Mouse (Mus musculus) kidney, adult 2 months (tissue): ENCODE measurements at regions not wholly inside any gene's neighbourhood (a gene's known extent, or its start where the extent isn't known, plus 50 kb on each side); places are given as distances from the start of the nearest gene placed in this dataset.

Experiments
- DNase-seq: peaks from one replicate; pipeline ENCODE4 v3.0.0; 2021
- H3K27ac ChIP-seq: fragments of 200-500 bp; 2 replicates; pipeline ENCODE4 v1.5.1; 2012; ENCODE audit warnings: low read depth, low read length, control low read depth, inconsistent platforms; ENCODE audit not compliant: insufficient read depth
- H3K27me3 ChIP-seq: fragments of 200-500 bp; replicated peaks from 2 replicates; pipeline ENCODE4 v1.6.1; 2012; ENCODE audit warnings: mild to moderate bottlenecking, moderate library complexity, low read length, inconsistent platforms; ENCODE audit not compliant: control insufficient read depth, insufficient read depth
- H3K36me3 ChIP-seq: fragments of 200-500 bp; 2 replicates; pipeline ENCODE4 v1.6.1; 2012; ENCODE audit warnings: mild to moderate bottlenecking, moderate library complexity, low read length, inconsistent platforms; ENCODE audit not compliant: control insufficient read depth, insufficient read depth
- H3K4me1 ChIP-seq: fragments of 200-500 bp; 2 replicates; pipeline ENCODE4 v1.6.1; 2011; ENCODE audit warnings: low read length; ENCODE audit not compliant: control insufficient read depth, insufficient read depth
- H3K4me3 ChIP-seq: fragments of 200-500 bp; 2 replicates; pipeline ENCODE4 v1.5.1; 2011; ENCODE audit warnings: mild to moderate bottlenecking, low read depth, low read length, control low read depth; ENCODE audit not compliant: insufficient read depth
- CTCF ChIP-seq: fragments of 200-500 bp; conservative IDR thresholded peaks from 2 replicates; pipeline ENCODE4 v1.5.1; 2011; ENCODE audit warnings: low read depth, mild to moderate bottlenecking, control low read depth, low read length, moderate library complexity, mixed read lengths; ENCODE audit not compliant: insufficient read depth, insufficient read length
- POLR2A ChIP-seq: fragments of 200-500 bp; IDR thresholded peaks from one replicate; pipeline ENCODE4 v1.6.1; 2011; ENCODE audit warnings: low read depth, low read length, control low read depth
- WGBS: fragments of 180-500 bp; shearing (Covaris S2); methylation state at CpG from one replicate; pipeline ENCODE4 v1.1.7; 2018; 5-methylcytosine and 5-hydroxymethylcytosine counted together

- Histone ChIP-seq H3K4me1 (no peaks in the 10 kb centered on the region), H3K36me3 (no peaks in the 10 kb centered on the region), H3K27ac (no peak overlapping the region), H3K27me3 (no peaks in the 10 kb centered on the region), H3K4me3 (no peak overlapping the region)
- DNase-seq, result peak; percentile 2
- 39% methylated on average over 4 of the region's 4 CpGs for WGBS
- no peak for TF ChIP-seq POLR2A
- TF ChIP-seq CTCF, result no peak
Measured at GRCm38 (mm10) chr1:22974917-22975316, 127.1 kb downstream of the 4933415F23Rik start.

- DNase-seq, result no peak
- Histone ChIP-seq H3K4me1 (no peaks in the 10 kb centered on the region), H3K36me3 (no peaks in the 10 kb centered on the region), H3K27ac (no peak overlapping the region), H3K4me3 (no peak overlapping the region), H3K27me3 (no peaks in the 10 kb centered on the region)
- no peak for TF ChIP-seq POLR2A
- TF ChIP-seq CTCF, result no peak
- 69% methylated on average over 1 of the region's 1 CpGs for WGBS
Measured at GRCm38 (mm10) chr1:22943995-22944394, 138.2 kb upstream of the Rims1 start.

- Histone ChIP-seq H3K36me3 (no peaks in the 10 kb centered on the region), H3K4me3 (no peak overlapping the region), H3K27ac (no peak overlapping the region), H3K27me3 (no peaks in the 10 kb centered on the region), H3K4me1 (no peaks in the 10 kb centered on the region)
- 89% methylated on average over 6 of the region's 6 CpGs for WGBS
- TF ChIP-seq CTCF (no peak), POLR2A (no peak)
- DNase-seq, result no peak
Measured at GRCm38 (mm10) chr1:22939816-22940215, 134.0 kb upstream of the Rims1 start.

DNA sequence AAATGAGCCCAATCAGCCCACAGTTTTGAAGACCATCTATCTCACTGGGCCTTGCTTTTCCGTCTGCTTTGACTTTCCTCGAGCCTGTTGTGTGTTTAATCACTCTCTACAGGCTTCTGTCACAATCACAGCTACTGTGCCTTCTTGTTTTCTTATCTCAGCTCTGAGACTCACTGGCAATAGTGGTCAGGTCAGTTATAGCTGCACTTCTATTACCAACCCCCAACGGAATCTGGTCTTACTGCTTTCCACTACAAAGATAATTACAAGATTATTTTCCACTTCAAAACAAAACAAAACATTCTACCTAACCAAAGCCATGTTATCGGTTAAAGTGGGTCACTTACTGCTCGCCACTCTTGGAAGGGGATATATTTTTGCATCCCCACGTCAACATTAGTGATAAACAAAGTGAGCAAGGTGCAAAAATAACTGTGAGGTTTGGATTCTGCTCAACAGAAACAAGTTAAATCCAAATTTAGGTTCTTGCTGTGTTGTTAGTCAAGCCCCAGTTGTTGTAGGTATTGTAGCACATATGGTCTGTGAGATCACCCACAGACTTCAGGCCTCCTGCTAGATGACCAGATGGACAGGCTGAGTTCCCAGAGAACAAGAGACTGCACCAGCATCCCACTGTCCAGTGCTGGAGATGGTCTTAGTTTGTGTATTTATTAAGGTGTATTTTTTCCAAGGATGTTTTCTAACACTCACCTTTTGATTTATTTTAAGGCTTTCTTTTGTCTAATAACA lies 125.5 kb upstream of the Rims1 start:
- no peaks in the 10 kb centered on the region for H3K4me1 ChIP-seq
- no peaks in the 10 kb centered on the region for H3K36me3 ChIP-seq
- no peak overlapping the region for H3K4me3 ChIP-seq
- WGBS, result 69% methylated on average over 6 of the region's 6 CpGs
- no peaks in the 10 kb centered on the region for H3K27me3 ChIP-seq
- DNase-seq, result no peak
- no peak overlapping the region for H3K27ac ChIP-seq
- TF ChIP-seq POLR2A, result no peak
- TF ChIP-seq CTCF, result no peak

DNA sequence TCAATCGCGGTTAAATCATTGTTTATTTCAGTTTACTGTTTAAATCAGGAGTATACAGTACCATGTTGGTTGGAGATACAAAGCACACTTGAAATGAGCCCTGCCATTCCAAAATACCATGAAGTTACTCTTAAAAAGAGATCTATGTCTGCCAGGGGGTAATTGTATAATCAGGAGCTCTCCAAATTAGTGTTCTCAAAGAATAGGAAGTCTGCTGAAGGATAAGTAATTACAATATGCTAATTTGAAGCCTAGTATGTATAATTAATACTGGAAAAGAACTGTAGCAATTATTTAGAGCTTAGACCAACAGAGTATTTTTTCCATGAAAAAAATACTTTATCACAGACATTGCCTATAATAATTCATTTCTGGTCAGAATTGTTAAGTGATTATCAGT lies 97.2 kb upstream of the Rims1 start:
- Histone ChIP-seq H3K36me3 (no peaks in the 10 kb centered on the region), H3K4me3 (no peak overlapping the region), H3K4me1 (no peaks in the 10 kb centered on the region), H3K27ac (no peak overlapping the region), H3K27me3 (no peaks in the 10 kb centered on the region)
- 94% methylated on average over 2 of the region's 2 CpGs for WGBS
- DNase-seq, result no peak
- TF ChIP-seq POLR2A (no peak), CTCF (no peak)

- no peaks in the 10 kb centered on the region for H3K36me3 ChIP-seq
Measured at GRCm38 (mm10) chr1:22901018-22901625, 95.3 kb upstream of the Rims1 start.

GRCm38 (mm10) chr1:22895099-22895498 lies 89.3 kb upstream of the Rims1 start:
- 32% methylated on average over 3 of the region's 3 CpGs for WGBS
- no peak overlapping the region for H3K4me3 ChIP-seq
- H3K4me1 ChIP-seq, result no peaks in the 10 kb centered on the region
- no peak overlapping the region for H3K27ac ChIP-seq
- no peaks in the 10 kb centered on the region for H3K27me3 ChIP-seq
- H3K36me3 ChIP-seq, result no peaks in the 10 kb centered on the region
- peak; percentile 74 for DNase-seq
- no peak for TF ChIP-seq POLR2A

More at GRCm38 (mm10) chr1:22901018-22901625, 95.3 kb upstream of the Rims1 start:
- no peak for TF ChIP-seq POLR2A
- TF ChIP-seq CTCF, result no peak
- WGBS, result 55% methylated on average over 5 of the region's 5 CpGs
- no peaks in the 10 kb centered on the region for H3K27me3 ChIP-seq
- no peak overlapping the region for H3K4me3 ChIP-seq
- H3K27ac ChIP-seq, result no peak overlapping the region
- no peak for DNase-seq
- no peaks in the 10 kb centered on the region for H3K4me1 ChIP-seq
